Mouse (Mus musculus) embryonic fibroblast, embryonic 13.5 days (primary cell): ENCODE data around the gene Prss53. TPM values are rescaled to one million over a fixed set of nuclear protein-coding genes. Genes with fewer than 3 reads are reported as not detected.
"Not testable (repeated sequence)": the region's sequence is repeated elsewhere in the genome, so short reads cannot be mapped to it uniquely, and the experiment has no call there.

Source experiments
- H3K27ac ChIP-seq: 2 replicates; pipeline ENCODE4 v1.5.1; 2012; ENCODE audit warnings: low read length, control low read depth, inconsistent platforms; ENCODE audit not compliant: insufficient read depth
- H3K4me1 ChIP-seq: 2 replicates; pipeline ENCODE4 v1.6.1; 2011; ENCODE audit warnings: low read length; ENCODE audit not compliant: control insufficient read depth, insufficient read depth
- H3K4me3 ChIP-seq: 2 replicates; pipeline ENCODE4 v1.5.1; 2011; ENCODE audit warnings: mild to moderate bottlenecking, control low read depth, low read length; ENCODE audit not compliant: insufficient read depth
- CTCF ChIP-seq: IDR thresholded peaks from 2 replicates; pipeline ENCODE4 v1.5.1; 2011; ENCODE audit warnings: mild to moderate bottlenecking, control low read depth, low read length, moderate library complexity, borderline replicate concordance; ENCODE audit not compliant: insufficient read depth
- POLR2A ChIP-seq: IDR thresholded peaks from 2 replicates; pipeline ENCODE4 v1.6.1; 2011; ENCODE audit warnings: low read depth, mild to moderate bottlenecking, control low read depth, low read length, moderate library complexity
- polyA plus RNA-seq: library from polyadenylated mRNA; stranded (reverse); fragments of >200 nt; gene quantifications from 2 replicates; pipeline ENCODE4 v1.2.4, GENCODE M21; 2011; ENCODE audit warnings: low read depth; ENCODE audit not compliant: missing spikeins, insufficient read length

Gene Prss53
- polyA plus RNA-seq, 1 experiment = 0.65 TPM

GRCm38 (mm10) chr7:127897542-127897941, 6.8 kb upstream of the Prss53 start:
- no peak overlapping the region for H3K4me3 ChIP-seq
- no peaks in the 10 kb centered on the region for H3K4me1 ChIP-seq
- H3K27ac ChIP-seq = no peak overlapping the region
- TF ChIP-seq POLR2A = no peak
- TF ChIP-seq CTCF = no peak

DNA sequence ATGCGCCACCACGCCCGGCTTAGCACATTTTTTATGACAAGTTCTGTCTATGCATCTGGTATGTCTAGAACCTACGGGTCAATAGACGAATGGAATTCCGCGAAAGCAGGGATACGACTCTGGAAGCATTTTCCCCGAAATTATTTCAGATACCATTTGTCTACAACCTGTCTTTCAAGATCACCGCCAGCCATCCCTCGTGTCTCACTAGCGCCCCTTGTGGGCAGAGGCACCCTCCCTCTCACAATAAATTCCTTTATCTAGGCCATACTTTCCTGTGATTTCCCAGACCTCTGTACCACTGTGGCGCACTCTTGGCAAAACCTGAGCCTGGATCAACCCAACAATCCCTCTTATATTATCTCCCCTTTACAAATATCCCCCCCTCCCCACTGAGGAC, 5.6 kb upstream of the Prss53 start:
- TF ChIP-seq CTCF (peak; percentile 55; the same call in 1 of the 2 replicates), POLR2A (no peak)
- no peak overlapping the region for H3K27ac ChIP-seq
- no peaks in the 10 kb centered on the region for H3K4me1 ChIP-seq
- H3K4me3 ChIP-seq = no peak overlapping the region

GRCm38 (mm10) chr7:127895891-127896290, 5.1 kb upstream of the Prss53 start:
- not testable (repeated sequence) for H3K4me3 ChIP-seq, H3K27ac ChIP-seq, H3K4me1 ChIP-seq

DNA sequence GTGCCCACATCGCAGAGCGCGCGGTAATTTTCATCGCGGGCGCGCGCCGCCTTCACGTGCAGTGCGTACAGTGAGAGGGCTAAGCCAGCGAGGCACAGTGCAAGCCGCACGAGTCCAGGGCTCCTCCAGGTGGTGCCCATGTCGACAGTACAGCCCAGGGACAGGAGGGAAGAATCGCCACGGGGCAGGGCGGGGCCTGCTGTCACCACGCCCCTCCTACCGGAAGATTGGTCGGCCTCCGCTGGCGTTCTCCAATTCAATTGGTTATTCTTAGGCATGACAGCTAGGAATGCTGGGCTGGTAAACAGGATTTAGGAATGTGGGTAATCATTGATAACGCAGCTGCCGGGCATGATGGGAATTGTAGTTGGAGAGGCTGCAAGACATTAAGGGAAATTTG, 4.7 kb upstream of the Prss53 start, which contains the start of the genes Gm21974 and Vkorc1:
TSS of gene Gm21974 (minus strand) at position 13 of the 400 bp plus-strand sequence.
TSS of gene Vkorc1 (minus strand) at position 176 of the 400 bp plus-strand sequence.
- Histone ChIP-seq H3K4me3 (peak within 1 kb of the TSS; percentile 64), H3K27ac (no peak within 1 kb of the TSS; the same call in 1 of the 2 replicates), H3K4me1 (no peaks in the 10 kb centered on the region)
- peak; percentile 73; the same call in 1 of the 2 replicates for TF ChIP-seq CTCF
- TF ChIP-seq POLR2A = peak; percentile 91

GRCm38 (mm10) chr7:127894480-127894879, 3.7 kb upstream of the Prss53 start:
- no peak overlapping the region for H3K27ac ChIP-seq
- TF ChIP-seq POLR2A = no peak
- H3K4me1 ChIP-seq = no peaks in the 10 kb centered on the region
- peak overlapping the region; percentile 64 for H3K4me3 ChIP-seq

GRCm38 (mm10) chr7:127888821-127889220, 1.9 kb downstream of the Prss53 start:
- H3K4me1 ChIP-seq = no peaks in the 10 kb centered on the region
- no peak overlapping the region for H3K27ac ChIP-seq
- TF ChIP-seq CTCF (no peak), POLR2A (no peak)
- H3K4me3 ChIP-seq = no peak overlapping the region

- Histone ChIP-seq H3K4me1 (no peaks in the 10 kb centered on the region), H3K27ac (no peak overlapping the region), H3K4me3 (no peak overlapping the region)
- no peak for TF ChIP-seq CTCF
- TF ChIP-seq POLR2A = no peak
Observed at GRCm38 (mm10) chr7:127887781-127888180, 3.0 kb downstream of the Prss53 start.

DNA sequence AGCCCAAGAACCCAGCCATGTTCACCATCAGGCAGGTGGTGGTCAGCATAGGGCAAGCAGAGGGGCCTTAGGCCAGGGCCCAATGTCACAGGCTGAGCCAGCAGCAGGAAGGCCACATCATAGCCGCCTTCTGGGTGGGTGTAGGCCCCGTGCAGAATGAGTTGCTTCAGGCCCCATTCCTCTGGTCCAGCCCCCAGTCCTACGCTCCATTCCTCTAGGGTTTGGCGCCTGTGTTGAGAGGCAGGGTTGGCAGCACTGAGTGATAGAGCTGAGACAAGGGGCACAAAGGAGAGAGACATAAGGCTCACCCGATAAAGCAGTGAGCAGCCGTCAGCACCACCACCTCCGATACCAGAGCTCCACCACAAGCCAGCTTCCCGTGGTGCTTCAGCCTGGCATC, 3.6 kb downstream of the Prss53 start:
- TF ChIP-seq CTCF (no peak), POLR2A (no peak)
- no peak overlapping the region for H3K4me3 ChIP-seq
- H3K4me1 ChIP-seq = no peaks in the 10 kb centered on the region
- no peak overlapping the region for H3K27ac ChIP-seq

GRCm38 (mm10) chr7:127886551-127886950, 4.2 kb downstream of the Prss53 start:
- no peaks in the 10 kb centered on the region for H3K4me1 ChIP-seq
- H3K4me3 ChIP-seq = no peak overlapping the region
- no peak for TF ChIP-seq CTCF
- no peak for TF ChIP-seq POLR2A
- no peak overlapping the region for H3K27ac ChIP-seq

GRCm38 (mm10) chr7:127885951-127886350, 4.8 kb downstream of the Prss53 start:
- TF ChIP-seq POLR2A (no peak), CTCF (no peak)

DNA sequence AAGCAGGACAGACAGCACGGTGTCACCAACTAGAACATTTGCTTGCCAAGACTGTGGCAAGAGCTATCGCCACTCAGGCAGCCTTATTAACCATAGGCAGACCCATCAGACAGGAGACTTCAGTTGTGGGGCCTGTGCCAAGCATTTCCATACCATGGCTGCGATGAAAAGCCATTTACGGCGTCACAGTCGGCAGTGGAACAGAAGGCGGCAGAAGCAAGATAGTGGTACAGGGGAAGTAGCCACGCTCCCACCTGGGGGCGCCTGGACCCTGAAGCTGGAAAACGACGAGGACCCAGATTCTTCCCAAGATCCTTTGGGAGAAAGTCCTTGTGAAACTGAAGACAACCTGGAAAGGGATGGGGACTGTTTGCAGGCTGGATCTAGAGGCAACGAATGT, 10.3 kb downstream of the Prss53 start:
- TF ChIP-seq POLR2A = no peak
- TF ChIP-seq CTCF = no peak
- Histone ChIP-seq H3K4me3 (no peak overlapping the region), H3K4me1 (peaks cover 3% of the 10 kb centered on the region; the same call in 1 of the 2 replicates)

More at GRCm38 (mm10) chr7:127885951-127886350, 4.8 kb downstream of the Prss53 start:
- Histone ChIP-seq H3K4me3 (no peak overlapping the region), H3K4me1 (no peaks in the 10 kb centered on the region), H3K27ac (no peak overlapping the region)

More for the DNA sequence above, 10.3 kb downstream of the Prss53 start:
- no peak overlapping the region for H3K27ac ChIP-seq
